In the genomic region with DNA sequence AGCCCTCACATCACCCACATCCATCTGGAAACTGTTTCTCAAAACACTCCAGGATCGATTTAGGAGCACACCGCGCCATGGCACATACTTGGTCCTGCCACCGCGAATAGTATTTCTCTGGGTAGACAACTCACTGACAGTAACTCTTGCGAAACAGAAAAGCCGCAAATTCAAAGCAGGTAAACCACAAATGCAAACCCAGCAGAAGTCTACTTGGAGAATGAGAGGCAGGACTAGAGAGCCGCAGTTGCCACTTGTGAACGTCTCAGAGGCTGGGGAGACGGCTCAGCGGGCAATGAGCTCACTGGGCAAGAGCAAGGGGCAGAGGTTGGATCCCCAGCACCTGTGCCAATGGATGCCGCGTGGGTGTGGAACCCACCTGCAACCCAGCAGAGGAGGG, we compare ENCODE assay signal across 9 mouse cellular contexts. TPM values are rescaled to one million over a fixed set of nuclear protein-coding genes. Genes with fewer than 3 reads are reported as not detected.
DNase-seq lines count a peak whose midpoint lies in the region; ATAC-seq lines count a peak whose summit lies in the region.
"Had no signal": no experiment of that assay in that cellular context is flagged by ENCODE, and none has a peak within 500 bp of the region (broad histone marks: within the 10 kb centered on the region; RNA-seq: fewer than 3 reads in every experiment).

No protein-coding gene starts in this region.

- no peak overlapping the region for H3K9ac ChIP-seq in hindbrain, embryonic 16.5 days (ENCODE audit: low read depth, low read length)
- H3K9ac ChIP-seq in forebrain, embryonic 15.5 days (replicated peaks): no peak overlapping the region
- no peak overlapping the region for H3K9ac ChIP-seq in midbrain, embryonic 14.5 days (replicated peaks; ENCODE audit: low read length)

- 0 out of 2 replicates have a peak, but pooled peaks cover 3% of the 10 kb centered on the region for H3K36me3 ChIP-seq in hindbrain, embryonic 10.5 days
- H3K36me3 ChIP-seq in hindbrain, embryonic 16.5 days (ENCODE audit: control insufficient read depth, insufficient read depth, low read length): no peaks in the 10 kb centered on the region
- H3K36me3 ChIP-seq in forebrain, embryonic 15.5 days: no peaks in the 10 kb centered on the region
- no peaks in the 10 kb centered on the region for H3K36me3 ChIP-seq in midbrain, embryonic 14.5 days (ENCODE audit: control insufficient read depth, insufficient read depth, low read length)

- peak overlapping the region; percentile 67; the same call in 1 of the 2 replicates for H3K27ac ChIP-seq in hindbrain, embryonic 10.5 days
- no peak overlapping the region for H3K27ac ChIP-seq in hindbrain, embryonic 16.5 days (ENCODE audit: low read depth, low read length)
- no peak overlapping the region for H3K27ac ChIP-seq in forebrain, embryonic 15.5 days (replicated peaks)
- no peak overlapping the region for H3K27ac ChIP-seq in midbrain, embryonic 14.5 days (replicated peaks; ENCODE audit: low read depth, low read length)

- no peak for DNase-seq in hindbrain, embryonic 10.5 days (ENCODE audit: low spot score)
- DNase-seq in kidney, postnatal 36 days: peak; percentile 35 to 54
- DNase-seq in spleen, adult 12 weeks (ENCODE audit: low spot score): peak; percentile 23
- no peak for DNase-seq in adipocyte (ENCODE audit: low spot score)
- no peak for DNase-seq in midbrain, embryonic 14.5 days

- 61% methylated on average over 13 of the region's 13 CpGs for WGBS in hindbrain, embryonic 10.5 days
- 56% methylated on average over 13 of the region's 13 CpGs for WGBS in hindbrain, embryonic 16.5 days
- 75% methylated on average over 13 of the region's 13 CpGs for WGBS in forebrain, embryonic 15.5 days
- 77% methylated on average over 13 of the region's 13 CpGs for WGBS in midbrain, embryonic 14.5 days

- H3K27me3 ChIP-seq in hindbrain, embryonic 10.5 days (ENCODE audit: insufficient read depth, poor library complexity, severe bottlenecking): no peaks in the 10 kb centered on the region
- H3K27me3 ChIP-seq in hindbrain, embryonic 16.5 days (replicated peaks; ENCODE audit: control insufficient read depth, insufficient read depth, low read length): no peaks in the 10 kb centered on the region; the same call in 1 of the 2 replicates
- no peaks in the 10 kb centered on the region for H3K27me3 ChIP-seq in forebrain, embryonic 15.5 days
- no peaks in the 10 kb centered on the region for H3K27me3 ChIP-seq in midbrain, embryonic 14.5 days (ENCODE audit: control insufficient read depth, insufficient read depth, low read length)
- H3K27me3 ChIP-seq: Patski had no signal

- H3K9me3 ChIP-seq in hindbrain, embryonic 10.5 days: no peaks in the 10 kb centered on the region
- no peaks in the 10 kb centered on the region for H3K9me3 ChIP-seq in hindbrain, embryonic 16.5 days (ENCODE audit: control insufficient read depth, low read length)
- no peaks in the 10 kb centered on the region for H3K9me3 ChIP-seq in forebrain, embryonic 15.5 days
- no peaks in the 10 kb centered on the region for H3K9me3 ChIP-seq in midbrain, embryonic 14.5 days (ENCODE audit: control insufficient read depth, low read length)

- no peak for ATAC-seq in hindbrain, embryonic 16.5 days
- peak; percentile 61 for ATAC-seq in CD4-positive, CD25-positive, alpha-beta regulatory T cell, adult 4 months
- ATAC-seq in forebrain, embryonic 15.5 days (replicated peaks): no peak
- ATAC-seq in midbrain, embryonic 14.5 days (ENCODE audit: low FRiP score, low TSS enrichment): no peak
- ATAC-seq: Patski had no signal

- no peak overlapping the region for H3K4me3 ChIP-seq in hindbrain, embryonic 10.5 days
- H3K4me3 ChIP-seq in hindbrain, embryonic 16.5 days (ENCODE audit: low read length): no peak overlapping the region
- no peak overlapping the region for H3K4me3 ChIP-seq in forebrain, embryonic 15.5 days
- H3K4me3 ChIP-seq in midbrain, embryonic 14.5 days (replicated peaks; ENCODE audit: low read depth, low read length): no peak overlapping the region

- no peak overlapping the region for H3K4me2 ChIP-seq in hindbrain, embryonic 16.5 days (ENCODE audit: low read length)
- no peak overlapping the region for H3K4me2 ChIP-seq in forebrain, embryonic 15.5 days (replicated peaks)
- H3K4me2 ChIP-seq in midbrain, embryonic 14.5 days (ENCODE audit: low read length): no peak overlapping the region

- H3K4me1 ChIP-seq in hindbrain, embryonic 10.5 days (replicated peaks): peaks cover 50% of the 10 kb centered on the region
- H3K4me1 ChIP-seq in hindbrain, embryonic 16.5 days (ENCODE audit: control insufficient read depth, insufficient read depth, low read depth, low read length): peaks cover 9% of the 10 kb centered on the region
- H3K4me1 ChIP-seq in forebrain, embryonic 15.5 days: peaks cover 15% of the 10 kb centered on the region
- peaks cover 5% of the 10 kb centered on the region; the same call in 1 of the 2 replicates for H3K4me1 ChIP-seq in midbrain, embryonic 14.5 days (ENCODE audit: control insufficient read depth, insufficient read depth, low read length)

RNA-seq across cellular contexts. Expression of a gene that starts 22.7 kb away (rescaled TPM):
- 9.2 and 9.4 TPM in 2 replicates for polyA plus RNA-seq in hindbrain, embryonic 10.5 days (2016; fragmentation: Nextera tagmentation; extraction: Ambion mirVana)
- polyA plus RNA-seq in hindbrain, embryonic 16.5 days (2015; fragmentation: Nextera tagmentation; extraction: Ambion mirVana): 7.1 and 8.0 TPM in 2 replicates
- under 1 TPM; 0.08 to 0.47 TPM for polyA plus RNA-seq in CD4-positive, CD25-positive, alpha-beta regulatory T cell, adult 4 months (2017; shearing (Covaris generic))
- polyA plus RNA-seq in forebrain, embryonic 15.5 days (2015; fragmentation: Nextera tagmentation; extraction: Ambion mirVana): 6.2 and 7.5 TPM in 2 replicates
- 4.7 and 5.0 TPM in 2 replicates for polyA plus RNA-seq in midbrain, embryonic 14.5 days (2014; fragmentation: Nextera tagmentation; extraction: Ambion mirVana)

Comparison
In these comparisons a context has a peak if more than half of its experiments do, and no peak if none do; other contexts are left out.
1. DNase-seq: peak in kidney, postnatal 36 days (2 of 2) and spleen, adult 12 weeks (single experiment); none in hindbrain, embryonic 10.5 days (single experiment), adipocyte (single experiment) and midbrain, embryonic 14.5 days (single experiment).